Comparison of ENCODE assay signal across 8 mouse cellular contexts in genomic region chr8:31033281-31033680, GRCm38 (mm10).
DNase-seq lines count a peak whose midpoint lies in the region; ATAC-seq and TF ChIP-seq lines count a peak whose summit lies in the region.

No protein-coding gene starts in this region.

- no peak for TF ChIP-seq POLR2A in MEL (IDR thresholded peaks at IDR 0.05; ENCODE audit: control insufficient read depth in 1 of 2, insufficient read depth in 1 of 2, low read depth in 1 of 2, low read length in 2 of 2, poor library complexity in 1 of 2)
- TF ChIP-seq POLR2A in thymus, adult 2 months (IDR thresholded peaks at IDR 0.05; ENCODE audit: control insufficient read depth, extremely low read depth, insufficient read depth, low read length, poor library complexity), result no peak

- no peaks in the 10 kb centered on the region for H3K79me2 ChIP-seq in MEL (ENCODE audit: control insufficient read depth, insufficient read depth, low read length, poor library complexity)

- H3K9me3 ChIP-seq in MEL (replicated peaks; ENCODE audit: insufficient read depth, low read length), result no peaks in the 10 kb centered on the region
- H3K9me3 ChIP-seq in hindbrain, embryonic 11.5 days (ENCODE audit: control insufficient read depth, low read length), result no peaks in the 10 kb centered on the region
- H3K9me3 ChIP-seq in lung, embryonic 16.5 days (ENCODE audit: control insufficient read depth, low read length), result no peaks in the 10 kb centered on the region

- TF ChIP-seq RAD21 in MEL (IDR thresholded peaks at IDR 0.05; ENCODE audit: low read depth, low read length), result peak; percentile 64

- WGBS in hindbrain, embryonic 11.5 days, result 4% methylated on average over 13 of the region's 13 CpGs
- WGBS in lung, embryonic 16.5 days, result 2% methylated on average over 13 of the region's 13 CpGs
- 7% methylated on average over 13 of the region's 13 CpGs for WGBS in thymus, adult 2 months

- peak; percentile 47 for DNase-seq in MEL (ENCODE audit: low read depth, low spot score)
- peak; percentile 92 for DNase-seq in cerebellum, adult 9-10 months
- peak; percentile 65 to 85 for DNase-seq in frontal cortex, postnatal 10 days (ENCODE audit: low spot score in 2 of 2)
- peak; percentile 95 for DNase-seq in hindbrain, embryonic 11.5 days (ENCODE audit: low spot score)
- peak; percentile 85 for DNase-seq in layer of hippocampus, adult 9-11 months
- DNase-seq in ovary, adult 18-20 months (ENCODE audit: low spot score), result peak; percentile 72
- DNase-seq in thymus, adult 2 months, result peak; percentile 68

- no peaks in the 10 kb centered on the region for H3K36me3 ChIP-seq in MEL (ENCODE audit: control insufficient read depth in 1 of 2, insufficient read depth in 2 of 2, low read length in 2 of 2)
- no peaks in the 10 kb centered on the region for H3K36me3 ChIP-seq in hindbrain, embryonic 11.5 days (ENCODE audit: control insufficient read depth, insufficient read depth, low read length)
- no peaks in the 10 kb centered on the region for H3K36me3 ChIP-seq in lung, embryonic 16.5 days (ENCODE audit: control insufficient read depth, insufficient read depth, low read length)
- H3K36me3 ChIP-seq in thymus, adult 2 months (ENCODE audit: control insufficient read depth, insufficient read depth, low read length), result no peaks in the 10 kb centered on the region

- H3K27ac ChIP-seq in MEL (ENCODE audit: control insufficient read depth, low read depth, low read length), result no peak overlapping the region
- H3K27ac ChIP-seq in hindbrain, embryonic 11.5 days (ENCODE audit: low read depth, low read length), result no peak overlapping the region
- H3K27ac ChIP-seq in lung, embryonic 16.5 days (ENCODE audit: low read length), result no peak overlapping the region
- no peak overlapping the region for H3K27ac ChIP-seq in thymus, adult 2 months (ENCODE audit: control insufficient read depth, insufficient read depth, low read length)

- peak overlapping the region; percentile 29; the same call in 1 of the 2 replicates for H3K4me2 ChIP-seq in hindbrain, embryonic 11.5 days (replicated peaks; ENCODE audit: low read depth, low read length)
- peak overlapping the region; percentile 46 for H3K4me2 ChIP-seq in lung, embryonic 16.5 days (ENCODE audit: low read depth, low read length)

- peak; percentile 36; the same call in 1 of the 2 replicates for ATAC-seq in hindbrain, embryonic 11.5 days (ENCODE audit: low FRiP score)
- ATAC-seq in lung, embryonic 16.5 days (ENCODE audit: low read depth), result peak; percentile 63

- TF ChIP-seq CTCF in MEL (IDR thresholded peaks at IDR 0.05 in 2 of 3, conservative IDR thresholded peaks at IDR 0.05 in 1 of 3; ENCODE audit: control insufficient read depth in 1 of 3, insufficient read depth in 1 of 3, low read depth in 2 of 3, low read length in 3 of 3, poor library complexity in 1 of 3, severe bottlenecking in 1 of 3), result peak; percentile 73 to 95 (median 89)
- TF ChIP-seq CTCF in thymus, adult 2 months (IDR thresholded peaks at IDR 0.05; ENCODE audit: borderline replicate concordance, control insufficient read depth, extremely low read depth, insufficient read depth, low read length, poor library complexity), result peak; percentile 90

- TF ChIP-seq EP300 in MEL (IDR thresholded peaks at IDR 0.05; ENCODE audit: low read depth in 1 of 2, low read length in 2 of 2), result no peak

- no peaks in the 10 kb centered on the region for H3K27me3 ChIP-seq in MEL (ENCODE audit: control insufficient read depth in 1 of 2, insufficient read depth in 2 of 2, low read length in 2 of 2)
- no peaks in the 10 kb centered on the region for H3K27me3 ChIP-seq in hindbrain, embryonic 11.5 days (ENCODE audit: control insufficient read depth, insufficient read depth, low read length)
- no peaks in the 10 kb centered on the region for H3K27me3 ChIP-seq in lung, embryonic 16.5 days (ENCODE audit: control insufficient read depth, insufficient read depth, low read depth, low read length)
- H3K27me3 ChIP-seq in thymus, adult 2 months (ENCODE audit: control insufficient read depth, insufficient read depth, low read length), result no peaks in the 10 kb centered on the region

- H3K4me1 ChIP-seq in MEL (ENCODE audit: control insufficient read depth in 1 of 2, insufficient read depth in 2 of 2, low read length in 2 of 2), result no peaks in the 10 kb centered on the region
- no peaks in the 10 kb centered on the region for H3K4me1 ChIP-seq in hindbrain, embryonic 11.5 days (replicated peaks; ENCODE audit: control insufficient read depth, insufficient read depth, low read length)
- no peaks in the 10 kb centered on the region for H3K4me1 ChIP-seq in lung, embryonic 16.5 days (replicated peaks; ENCODE audit: control insufficient read depth, insufficient read depth, low read length)
- H3K4me1 ChIP-seq in thymus, adult 2 months (replicated peaks; ENCODE audit: control insufficient read depth, insufficient read depth, low read length), result 0 out of 2 replicates have a peak, but pooled peaks cover 3% of the 10 kb centered on the region

- no peak overlapping the region for H3K4me3 ChIP-seq in MEL (ENCODE audit: control insufficient read depth in 1 of 2, insufficient read depth in 1 of 2, low read depth in 2 of 2, low read length in 2 of 2)
- peak overlapping the region; percentile 24; the same call in 1 of the 2 replicates for H3K4me3 ChIP-seq in hindbrain, embryonic 11.5 days (ENCODE audit: low read depth, low read length)
- peak overlapping the region; percentile 45 for H3K4me3 ChIP-seq in lung, embryonic 16.5 days (ENCODE audit: low read length)
- no peak overlapping the region for H3K4me3 ChIP-seq in thymus, adult 2 months (ENCODE audit: control insufficient read depth, insufficient read depth, low read length)

- H3K9ac ChIP-seq in MEL (ENCODE audit: control insufficient read depth, low read depth, low read length, poor library complexity, severe bottlenecking), result no peak overlapping the region
- no peak overlapping the region for H3K9ac ChIP-seq in hindbrain, embryonic 11.5 days (ENCODE audit: low read depth, low read length)
- H3K9ac ChIP-seq in lung, embryonic 16.5 days (ENCODE audit: low read length), result peak overlapping the region; percentile 38

TF ChIP-seq in MEL, 35 proteins besides CTCF, POLR2A, EP300 and RAD21:
- no peak for TF ChIP-seq MAX (IDR thresholded peaks at IDR 0.05; ENCODE audit: low read length)
- no peak for TF ChIP-seq E2F4 (IDR thresholded peaks at IDR 0.05; ENCODE audit: borderline replicate concordance, low read depth, low read length)
- TF ChIP-seq SMC3 (IDR thresholded peaks at IDR 0.05; ENCODE audit: low read depth, low read length), result peak; percentile 75
- no peak for TF ChIP-seq MAFK (IDR thresholded peaks at IDR 0.05; ENCODE audit: borderline replicate concordance, low read depth, low read length)
- TF ChIP-seq NRF1 (IDR thresholded peaks at IDR 0.05; ENCODE audit: insufficient read depth, low read depth, low read length, poor library complexity, severe bottlenecking), result no peak
- no peak for TF ChIP-seq KAT2A (conservative IDR thresholded peaks at IDR 0.05; ENCODE audit: low read depth, low read length)
- no peak for TF ChIP-seq SIN3A (IDR thresholded peaks at IDR 0.05; ENCODE audit: low read length)
- no peak for TF ChIP-seq CHD1 (IDR thresholded peaks at IDR 0.05; ENCODE audit: low read depth, low read length)
- no peak for TF ChIP-seq TAL1 (IDR thresholded peaks at IDR 0.05; ENCODE audit: low read length)
- TF ChIP-seq MAZ (IDR thresholded peaks at IDR 0.05; ENCODE audit: low read depth, low read length), result no peak
- TF ChIP-seq CHD2 (IDR thresholded peaks at IDR 0.05; ENCODE audit: low read length), result no peak
- TF ChIP-seq TBP (IDR thresholded peaks at IDR 0.05; ENCODE audit: low read depth, low read length), result no peak
- no peak for TF ChIP-seq NELFE (IDR thresholded peaks at IDR 0.05; ENCODE audit: low read depth, low read length)
- peak; percentile 13; the same call in 1 of the 2 replicates for TF ChIP-seq ZC3H11A (IDR thresholded peaks at IDR 0.05; ENCODE audit: low read depth, low read length)

Comparison
In these comparisons a context has a peak if more than half of its experiments do, and no peak if none do; other contexts are left out.
1. H3K4me3 ChIP-seq: peak in hindbrain, embryonic 11.5 days (single experiment) and lung, embryonic 16.5 days (single experiment); none in MEL (0 of 2) and thymus, adult 2 months (single experiment).
2. Peak in every context shown above with its lines, with median percentiles within 50 percentile points of each other: DNase-seq.